Mouse (Mus musculus): Measurements from ENCODE around the gene Polr2i. TPM values are rescaled to one million over a fixed set of nuclear protein-coding genes. Genes with fewer than 3 reads are reported as not detected.
"Not testable (repeated sequence)": the region's sequence is repeated elsewhere in the genome, so short reads cannot be mapped to it uniquely, and the experiment has no call there.

The Polr2i gene
- 36.5 and 39.4 TPM in 2 replicates for polyA plus RNA-seq (2015; fragmentation: Nextera tagmentation; extraction: Ambion mirVana)

DNA sequence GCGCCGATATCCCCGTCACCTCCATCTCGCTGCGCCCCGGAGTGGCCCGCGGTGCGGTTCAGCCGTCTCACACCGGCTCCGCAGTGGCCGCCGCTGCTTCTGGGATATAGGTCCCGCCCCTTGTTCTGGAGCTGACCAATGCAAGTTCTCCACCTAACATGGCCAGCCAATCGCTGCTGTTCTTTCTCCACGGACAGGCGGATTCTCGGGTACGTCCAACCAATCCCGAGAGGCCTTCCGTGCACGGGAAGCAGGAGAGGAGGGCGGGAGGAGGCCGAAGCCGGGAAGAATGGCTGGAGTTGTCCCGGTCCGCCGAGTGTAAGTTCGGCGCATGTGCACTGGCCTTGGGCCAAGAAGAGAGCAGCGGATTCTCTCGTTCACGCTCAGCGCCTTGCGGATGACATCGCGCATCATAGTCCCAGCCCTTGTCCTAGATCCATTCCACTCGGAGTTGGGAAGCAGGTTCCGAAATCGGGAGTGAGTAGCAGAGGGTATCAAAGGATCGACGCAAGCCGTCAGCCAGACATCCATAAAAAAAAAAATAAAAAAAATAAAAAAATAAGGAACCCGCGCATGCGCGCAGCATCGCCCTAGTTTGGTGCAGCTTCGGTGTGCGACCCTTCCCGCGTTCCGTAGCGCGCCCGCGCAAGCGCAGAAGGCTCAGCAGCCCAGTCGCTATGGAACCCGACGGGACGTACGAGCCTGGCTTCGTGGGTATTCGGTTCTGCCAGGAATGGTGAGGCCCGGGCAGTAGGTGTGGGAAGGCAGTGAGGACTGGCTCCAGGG is at the start of gene Polr2i, which contains the start of gene Tbcb:
Gene Polr2i (plus strand): TSS at position 280 of the 786 bp plus-strand sequence.
Gene Tbcb (minus strand): TSS at position 604 of the 786 bp plus-strand sequence.
- no peaks in the 10 kb centered on the region for H3K27me3 ChIP-seq (ENCODE audit: control insufficient read depth, insufficient read depth, low read depth, low read length)
- peak within 1 kb of the TSS; percentile 94 for H3K27ac ChIP-seq (ENCODE audit: low read length)
- no peaks in the 10 kb centered on the region for H3K36me3 ChIP-seq (ENCODE audit: control insufficient read depth, insufficient read depth)
- H3K4me3 ChIP-seq (ENCODE audit: low read depth, low read length), result peak within 1 kb of the TSS; percentile 83
- H3K9ac ChIP-seq (ENCODE audit: low read depth, low read length), result peak within 1 kb of the TSS; percentile 78
- WGBS (ENCODE audit: insufficient replicate concordance), result 0% methylated on average over 67 of the region's 67 CpGs
- no peaks in the 10 kb centered on the region for H3K9me3 ChIP-seq (replicated peaks; ENCODE audit: control insufficient read depth, low read length)
- H3K4me1 ChIP-seq (ENCODE audit: control insufficient read depth, low read depth, low read length), result peaks cover 16% of the 10 kb centered on the region
- peak within 1 kb of the TSS; percentile 84 for H3K4me2 ChIP-seq (ENCODE audit: low read depth, low read length)
- ATAC-seq (ENCODE audit: low read depth), result peak; percentile 97

DNA sequence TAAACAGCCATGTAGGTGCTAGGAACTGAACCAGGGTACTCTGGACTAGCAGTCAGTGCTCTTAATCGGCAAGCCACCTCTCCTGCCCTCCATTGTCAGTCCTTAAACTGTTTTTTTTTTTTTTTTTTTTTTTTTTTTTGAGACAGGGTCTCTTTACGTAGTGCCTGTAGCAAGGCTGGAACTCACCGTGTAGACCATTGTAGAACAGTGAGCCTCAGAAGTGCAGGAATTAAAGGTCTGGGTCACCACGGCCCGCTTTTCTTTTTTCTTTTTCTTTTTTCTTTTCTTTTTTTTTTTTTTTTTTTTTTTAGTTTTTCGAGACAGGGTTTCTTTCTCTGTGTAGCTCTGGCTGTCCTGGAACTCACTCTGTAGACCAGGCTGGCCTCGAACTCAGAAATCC is 48.6 kb upstream of the Polr2i start:
- not testable (repeated sequence) for H3K27ac ChIP-seq (ENCODE audit: low read length); H3K9me3 ChIP-seq (replicated peaks; ENCODE audit: control insufficient read depth, low read length); ATAC-seq (ENCODE audit: low read depth); H3K4me3 ChIP-seq (ENCODE audit: low read depth, low read length); H3K27me3 ChIP-seq (ENCODE audit: control insufficient read depth, insufficient read depth, low read depth, low read length); H3K9ac ChIP-seq (ENCODE audit: low read depth, low read length)
- 57% methylated on average over 6 of the region's 7 CpGs for WGBS (ENCODE audit: insufficient replicate concordance)
- H3K36me3 ChIP-seq (ENCODE audit: control insufficient read depth, insufficient read depth), result peaks cover 15% of the 10 kb centered on the region
- H3K4me2 ChIP-seq (ENCODE audit: low read depth, low read length), result peak overlapping the region; percentile 70; the same call in 1 of the 2 replicates
- H3K4me1 ChIP-seq (ENCODE audit: control insufficient read depth, low read depth, low read length), result peaks cover 11% of the 10 kb centered on the region

DNA sequence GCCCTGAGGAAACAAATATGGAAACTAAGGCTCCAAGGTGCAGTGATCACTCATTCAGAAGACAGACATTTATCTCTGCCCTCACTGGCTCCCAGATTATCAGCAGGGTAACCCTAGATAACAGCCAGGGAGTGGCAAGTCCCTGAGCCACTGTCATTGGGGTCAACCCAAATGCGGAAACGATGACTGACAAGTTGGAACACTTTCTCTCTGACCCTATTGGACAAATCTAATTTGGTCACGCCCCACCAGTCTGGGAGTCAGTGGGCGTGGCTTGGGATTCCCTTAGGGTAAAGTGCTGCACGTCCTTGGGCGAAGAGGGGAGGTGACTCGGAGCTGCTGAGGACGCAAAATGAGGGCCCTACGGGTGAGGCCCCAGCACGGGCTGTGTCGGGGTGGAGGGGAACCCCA is 47.9 kb upstream of the Polr2i start, which contains the start of gene Cox7a1:
Gene Cox7a1 (plus strand): TSS at position 266 of the 411 bp plus-strand sequence.
- Histone ChIP-seq H3K4me1 (ENCODE audit: control insufficient read depth, low read depth, low read length) (peaks cover 11% of the 10 kb centered on the region), H3K27me3 (ENCODE audit: control insufficient read depth, insufficient read depth, low read depth, low read length) (no peaks in the 10 kb centered on the region), H3K9me3 (replicated peaks; ENCODE audit: control insufficient read depth, low read length) (no peaks in the 10 kb centered on the region), H3K27ac (ENCODE audit: low read length) (0 out of 2 replicates have a peak within 1 kb of the TSS, but pooled peaks have one; percentile 26), H3K4me2 (ENCODE audit: low read depth, low read length) (peak within 1 kb of the TSS; percentile 70), H3K9ac (ENCODE audit: low read depth, low read length) (peak within 1 kb of the TSS; percentile 45), H3K36me3 (ENCODE audit: control insufficient read depth, insufficient read depth) (peaks cover 15% of the 10 kb centered on the region), H3K4me3 (ENCODE audit: low read depth, low read length) (peak within 1 kb of the TSS; percentile 47)
- ATAC-seq (ENCODE audit: low read depth), result peak; percentile 92
- WGBS (ENCODE audit: insufficient replicate concordance), result under 1% methylated on average over 11 of the region's 11 CpGs

DNA sequence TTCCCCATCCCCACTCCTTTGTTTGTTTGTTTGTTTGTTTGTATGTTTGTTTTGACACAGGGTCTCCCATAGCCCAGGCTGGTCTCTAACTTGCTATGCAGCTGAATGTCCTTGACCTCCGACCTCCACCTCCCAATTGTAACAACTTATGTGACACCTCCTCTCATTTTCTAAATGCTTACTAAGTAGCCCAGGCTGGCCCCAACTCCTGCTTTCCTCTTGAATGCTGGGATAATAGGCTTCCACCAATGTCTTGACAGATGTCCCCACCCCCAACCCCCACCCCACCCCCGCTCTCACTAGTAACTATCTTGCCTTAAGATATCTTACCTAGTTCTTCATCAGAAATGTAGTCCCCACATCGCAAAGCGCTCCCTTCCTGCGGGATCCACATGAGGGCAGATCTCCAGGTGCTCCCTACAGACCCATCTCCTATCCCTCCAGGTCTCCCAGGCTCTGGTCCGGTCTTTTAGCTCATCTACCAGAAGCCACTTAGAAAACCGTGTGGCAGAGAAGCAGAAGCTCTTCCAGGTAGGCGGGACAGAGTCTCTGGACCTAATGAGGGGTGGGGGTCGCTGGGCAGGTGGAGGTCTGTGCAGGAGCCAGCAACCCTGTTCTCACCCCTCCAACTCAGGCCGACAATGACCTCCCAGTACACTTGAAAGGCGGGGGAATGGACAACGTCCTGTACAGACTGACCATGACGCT is 47.0 kb upstream of the Polr2i start:
- Histone ChIP-seq H3K4me3 (ENCODE audit: low read depth, low read length) (no peak overlapping the region; the same call in 1 of the 2 replicates), H3K9ac (ENCODE audit: low read depth, low read length) (no peak overlapping the region), H3K4me1 (ENCODE audit: control insufficient read depth, low read depth, low read length) (peaks cover 11% of the 10 kb centered on the region), H3K36me3 (ENCODE audit: control insufficient read depth, insufficient read depth) (peaks cover 15% of the 10 kb centered on the region), H3K9me3 (replicated peaks; ENCODE audit: control insufficient read depth, low read length) (no peaks in the 10 kb centered on the region), H3K27ac (ENCODE audit: low read length) (no peak overlapping the region), H3K27me3 (ENCODE audit: control insufficient read depth, insufficient read depth, low read depth, low read length) (no peaks in the 10 kb centered on the region), H3K4me2 (ENCODE audit: low read depth, low read length) (no peak overlapping the region)
- ATAC-seq (ENCODE audit: low read depth), result no peak
- whole genome bisulfite sequencing (ENCODE audit: insufficient replicate concordance), result 72% methylated on average over 13 of the region's 13 CpGs

DNA sequence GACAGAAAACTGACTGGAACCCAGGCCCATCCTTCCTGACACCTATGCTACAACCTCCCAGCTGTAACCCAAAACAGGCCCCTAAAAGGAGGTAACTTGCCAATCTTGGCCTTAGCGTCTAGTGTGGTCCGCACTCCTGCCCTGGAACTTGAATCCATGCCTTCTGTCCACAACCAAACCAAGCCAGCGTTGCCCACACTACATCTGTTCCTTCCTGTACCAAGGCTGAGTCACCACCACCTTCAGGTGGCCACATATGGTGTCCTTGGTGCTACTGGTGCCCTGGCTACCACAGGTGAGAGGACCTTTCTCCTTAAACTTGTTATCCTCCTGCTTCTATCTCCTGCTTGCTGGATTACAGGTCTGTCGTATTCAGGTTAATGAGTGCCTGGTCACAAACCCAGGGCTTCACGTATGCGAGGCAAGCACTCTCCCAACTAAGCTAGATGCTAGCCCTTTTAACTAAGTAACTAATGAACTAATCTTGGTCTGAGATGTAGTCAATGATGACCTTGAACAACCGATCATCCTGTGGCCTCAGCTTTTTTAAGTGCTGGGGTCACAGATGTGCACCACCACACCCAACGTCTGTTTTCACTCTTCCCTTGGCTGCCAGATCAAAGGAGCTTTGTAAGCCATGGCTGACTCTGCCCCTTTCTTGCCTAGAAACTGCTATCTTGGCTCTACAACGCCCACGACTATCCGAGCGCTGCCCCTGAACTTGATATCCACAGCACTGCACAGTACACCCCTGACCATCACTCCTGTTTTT is 43.2 kb upstream of the Polr2i start:
- H3K4me3 ChIP-seq (ENCODE audit: low read depth, low read length), result no peak overlapping the region
- no peak overlapping the region for H3K4me2 ChIP-seq (ENCODE audit: low read depth, low read length)
- peaks cover 28% of the 10 kb centered on the region for H3K36me3 ChIP-seq (ENCODE audit: control insufficient read depth, insufficient read depth)
- H3K9me3 ChIP-seq (replicated peaks; ENCODE audit: control insufficient read depth, low read length), result no peaks in the 10 kb centered on the region
- no peak overlapping the region for H3K9ac ChIP-seq (ENCODE audit: low read depth, low read length)
- H3K27me3 ChIP-seq (ENCODE audit: control insufficient read depth, insufficient read depth, low read depth, low read length), result no peaks in the 10 kb centered on the region
- no peak for ATAC-seq (ENCODE audit: low read depth)
- no peak overlapping the region for H3K27ac ChIP-seq (ENCODE audit: low read length)
- peaks cover 19% of the 10 kb centered on the region for H3K4me1 ChIP-seq (ENCODE audit: control insufficient read depth, low read depth, low read length)
- 77% methylated on average over 12 of the region's 12 CpGs for WGBS (ENCODE audit: insufficient replicate concordance)

DNA sequence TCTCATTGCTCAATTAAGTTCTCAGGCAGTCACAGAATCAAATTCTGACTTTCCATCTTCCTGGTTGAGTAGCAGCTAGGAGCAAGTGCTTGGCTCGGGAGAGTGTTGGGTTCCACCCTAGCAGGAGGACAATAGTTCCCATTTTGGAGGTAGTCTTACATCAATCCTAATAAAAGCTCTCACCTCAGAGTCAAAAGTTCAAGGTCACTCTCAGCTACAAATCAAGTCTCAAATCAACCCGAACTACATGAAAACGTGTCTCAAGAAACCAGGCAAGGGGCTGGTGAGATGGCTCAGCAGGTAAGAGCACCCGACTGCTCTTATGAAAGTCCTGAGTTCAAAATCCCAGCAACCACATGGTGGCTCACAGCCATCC is 42.6 kb upstream of the Polr2i start:
- peaks cover 28% of the 10 kb centered on the region for H3K36me3 ChIP-seq (ENCODE audit: control insufficient read depth, insufficient read depth)
- H3K27ac ChIP-seq (ENCODE audit: low read length), result no peak overlapping the region
- H3K27me3 ChIP-seq (ENCODE audit: control insufficient read depth, insufficient read depth, low read depth, low read length), result no peaks in the 10 kb centered on the region
- 81% methylated on average over 4 of the region's 4 CpGs for WGBS (ENCODE audit: insufficient replicate concordance)
- ATAC-seq (ENCODE audit: low read depth), result no peak
- no peak overlapping the region for H3K9ac ChIP-seq (ENCODE audit: low read depth, low read length)
- no peak overlapping the region for H3K4me3 ChIP-seq (ENCODE audit: low read depth, low read length)
- H3K4me1 ChIP-seq (ENCODE audit: control insufficient read depth, low read depth, low read length), result peaks cover 16% of the 10 kb centered on the region
- no peak overlapping the region for H3K4me2 ChIP-seq (ENCODE audit: low read depth, low read length)
- H3K9me3 ChIP-seq (replicated peaks; ENCODE audit: control insufficient read depth, low read length), result no peaks in the 10 kb centered on the region

DNA sequence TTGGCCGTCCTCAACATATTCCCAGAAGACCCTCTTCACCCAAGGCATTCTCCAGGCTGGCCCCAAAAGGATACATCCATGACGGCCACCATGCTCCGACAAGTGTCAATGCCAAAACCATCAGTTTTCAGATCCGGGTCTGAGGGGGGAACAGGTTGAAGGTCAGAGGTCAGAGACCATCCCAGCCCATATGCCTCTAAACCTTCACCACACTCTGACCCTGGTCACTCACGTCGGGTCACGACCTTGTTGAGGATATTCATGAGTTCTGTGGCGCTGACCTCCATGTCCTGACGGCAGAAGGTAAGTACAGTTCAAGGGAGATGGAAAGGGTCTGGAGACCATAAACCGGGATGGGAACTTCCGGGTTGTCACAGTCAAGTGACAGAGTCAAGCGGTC is 39.7 kb upstream of the Polr2i start:
- H3K27ac ChIP-seq (ENCODE audit: low read length), result no peak overlapping the region
- H3K36me3 ChIP-seq (ENCODE audit: control insufficient read depth, insufficient read depth), result peaks cover 18% of the 10 kb centered on the region
- H3K4me3 ChIP-seq (ENCODE audit: low read depth, low read length), result no peak overlapping the region
- 87% methylated on average over 12 of the region's 12 CpGs for WGBS (ENCODE audit: insufficient replicate concordance)
- no peak overlapping the region for H3K4me2 ChIP-seq (ENCODE audit: low read depth, low read length)
- no peak for ATAC-seq (ENCODE audit: low read depth)
- H3K9ac ChIP-seq (ENCODE audit: low read depth, low read length), result no peak overlapping the region
- peaks cover 23% of the 10 kb centered on the region for H3K4me1 ChIP-seq (ENCODE audit: control insufficient read depth, low read depth, low read length)
- H3K9me3 ChIP-seq (replicated peaks; ENCODE audit: control insufficient read depth, low read length), result no peaks in the 10 kb centered on the region
- H3K27me3 ChIP-seq (ENCODE audit: control insufficient read depth, insufficient read depth, low read depth, low read length), result no peaks in the 10 kb centered on the region

DNA sequence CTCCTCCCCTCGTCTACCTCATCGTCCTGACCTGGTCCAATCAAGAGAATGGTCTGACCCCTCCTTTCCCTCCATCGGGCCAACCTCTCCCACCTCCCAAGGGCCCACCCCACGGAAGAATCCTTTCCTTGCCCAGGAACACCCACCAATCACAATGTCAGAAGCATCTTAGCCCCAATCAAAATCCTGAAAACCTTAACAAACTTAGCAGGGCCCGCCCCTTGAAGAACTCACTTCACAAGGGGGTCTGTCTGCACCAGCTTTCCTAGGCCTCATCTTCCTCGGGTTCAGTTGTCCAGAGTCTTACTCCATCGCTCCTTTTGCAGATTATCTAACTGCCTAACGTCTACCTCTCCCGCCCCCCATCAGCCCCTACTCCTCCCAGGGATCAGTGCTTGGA is 38.7 kb upstream of the Polr2i start:
- no peaks in the 10 kb centered on the region for H3K27me3 ChIP-seq (ENCODE audit: control insufficient read depth, insufficient read depth, low read depth, low read length)
- H3K4me3 ChIP-seq (ENCODE audit: low read depth, low read length), result no peak overlapping the region; the same call in 1 of the 2 replicates
- peaks cover 23% of the 10 kb centered on the region for H3K4me1 ChIP-seq (ENCODE audit: control insufficient read depth, low read depth, low read length)
- WGBS (ENCODE audit: insufficient replicate concordance), result 60% methylated on average over 9 of the region's 9 CpGs
- peak overlapping the region; percentile 90 for H3K4me2 ChIP-seq (ENCODE audit: low read depth, low read length)
- H3K36me3 ChIP-seq (ENCODE audit: control insufficient read depth, insufficient read depth), result peaks cover 12% of the 10 kb centered on the region
- no peaks in the 10 kb centered on the region for H3K9me3 ChIP-seq (replicated peaks; ENCODE audit: control insufficient read depth, low read length)
- peak overlapping the region; percentile 38 for H3K9ac ChIP-seq (ENCODE audit: low read depth, low read length)
- H3K27ac ChIP-seq (ENCODE audit: low read length), result no peak overlapping the region; the same call in 1 of the 2 replicates
- no peak for ATAC-seq (ENCODE audit: low read depth)
